Mouse (Mus musculus) retina, postnatal 1 day (tissue): ENCODE data around the gene Flrt1.
A peak's percentile ranks its signal among the peaks of the same experiment; 100 is the strongest.

Experiments
- DNase-seq: peaks from one replicate; pipeline ENCODE4 v3.0.0-alpha.2; 2012

The Flrt1 gene

DNA sequence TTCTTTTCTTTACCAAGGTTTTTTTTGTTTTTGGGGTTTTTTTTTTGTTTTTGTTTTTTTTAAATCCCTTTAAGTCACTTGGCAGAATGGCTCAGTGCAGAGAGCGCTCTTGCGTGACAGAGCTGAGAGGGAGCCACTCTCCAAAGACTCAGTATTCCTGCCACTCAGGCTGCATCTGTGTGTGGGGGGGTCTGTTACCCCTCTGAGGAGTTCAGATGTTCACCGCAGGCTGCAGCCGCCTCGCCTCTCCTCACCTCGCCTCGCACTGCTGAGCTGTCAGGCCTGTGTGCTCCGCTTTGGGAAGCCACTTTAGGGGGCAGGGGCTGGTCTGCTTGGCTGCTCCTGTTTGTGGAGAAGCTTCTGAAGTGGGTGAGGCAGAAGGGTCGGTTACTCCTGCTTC, at the start of gene Flrt1:
Gene Flrt1, minus strand, starts transcription at position 186 of the 400 bp plus-strand sequence.
- peak; percentile 50 for DNase-seq

DNA sequence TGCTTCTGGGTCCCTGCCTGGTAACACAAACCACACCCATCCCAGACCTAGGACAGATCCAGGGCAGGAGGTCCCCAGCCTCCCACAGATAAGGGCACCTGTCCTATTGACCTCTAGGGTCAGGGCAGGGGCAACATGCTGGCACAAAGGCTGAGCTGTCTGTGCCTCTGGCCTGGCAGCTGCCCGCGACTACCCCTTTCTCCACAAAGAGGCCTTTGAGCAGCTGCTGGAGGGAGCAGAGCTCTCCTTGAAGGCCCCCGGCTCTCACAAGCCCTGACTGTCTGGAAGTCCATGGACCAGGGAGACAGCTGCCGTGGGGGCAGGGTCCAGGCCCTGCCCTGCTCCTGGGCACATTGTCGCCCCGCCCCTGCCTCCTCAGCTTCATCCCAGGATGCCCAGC, 49.7 kb upstream of the Flrt1 start:
- peak; percentile 95 for DNase-seq

DNA sequence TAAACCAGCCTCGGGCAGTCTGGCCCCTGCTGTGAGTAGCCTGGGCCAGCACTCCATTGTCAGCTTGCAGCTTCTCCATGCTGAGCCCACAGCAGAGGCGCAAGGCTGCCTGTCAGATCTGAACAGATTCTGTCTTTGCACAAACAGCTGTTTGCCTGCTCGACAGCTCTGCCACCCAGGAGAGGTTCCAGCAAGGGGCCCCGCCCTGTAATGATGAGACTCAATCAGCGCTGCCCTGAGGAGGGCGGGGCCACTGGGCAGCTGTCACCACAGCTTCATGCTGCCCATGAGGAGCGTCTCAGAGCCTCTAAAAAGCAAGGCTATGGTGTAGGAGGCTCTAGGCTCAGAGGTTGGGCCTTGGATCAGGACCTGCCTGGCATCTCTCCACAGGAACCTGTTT, 47.7 kb upstream of the Flrt1 start:
- DNase-seq: peak; percentile 86

DNA sequence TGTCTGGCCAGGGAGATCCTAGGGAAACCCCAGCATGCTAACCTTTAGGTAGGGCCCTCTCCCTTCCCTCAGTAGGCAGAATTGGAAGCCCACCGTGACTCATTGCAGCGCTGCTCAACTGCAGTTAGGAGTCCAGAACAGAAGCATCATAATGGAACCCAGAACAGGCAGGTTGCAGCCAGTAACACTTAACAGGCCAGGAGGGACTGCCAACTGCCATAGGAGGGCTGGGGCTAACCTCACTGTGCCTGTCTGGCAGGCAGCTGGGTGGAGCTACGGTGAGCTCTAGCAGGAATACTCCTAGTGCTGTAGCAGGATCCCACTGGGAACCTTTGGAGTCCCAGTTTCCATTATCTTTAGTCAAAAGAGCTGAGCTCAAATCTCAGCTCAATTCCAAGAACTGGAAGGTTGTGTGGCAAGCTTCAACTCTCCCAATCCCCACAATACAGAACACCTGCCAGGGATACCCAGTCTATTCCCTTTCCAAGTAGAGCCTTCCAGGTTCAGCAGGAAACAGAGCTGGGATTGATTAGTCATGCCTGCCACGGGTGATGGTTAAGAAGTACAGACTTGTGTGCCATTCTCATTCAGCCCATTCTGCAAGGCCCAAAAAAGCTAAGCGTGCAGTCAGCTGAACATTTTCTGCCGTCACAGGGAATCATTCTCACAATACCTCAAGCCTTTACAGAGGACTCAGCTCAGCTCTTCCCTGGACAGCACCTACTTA, 46.6 kb upstream of the Flrt1 start:
- DNase-seq: no peak

DNA sequence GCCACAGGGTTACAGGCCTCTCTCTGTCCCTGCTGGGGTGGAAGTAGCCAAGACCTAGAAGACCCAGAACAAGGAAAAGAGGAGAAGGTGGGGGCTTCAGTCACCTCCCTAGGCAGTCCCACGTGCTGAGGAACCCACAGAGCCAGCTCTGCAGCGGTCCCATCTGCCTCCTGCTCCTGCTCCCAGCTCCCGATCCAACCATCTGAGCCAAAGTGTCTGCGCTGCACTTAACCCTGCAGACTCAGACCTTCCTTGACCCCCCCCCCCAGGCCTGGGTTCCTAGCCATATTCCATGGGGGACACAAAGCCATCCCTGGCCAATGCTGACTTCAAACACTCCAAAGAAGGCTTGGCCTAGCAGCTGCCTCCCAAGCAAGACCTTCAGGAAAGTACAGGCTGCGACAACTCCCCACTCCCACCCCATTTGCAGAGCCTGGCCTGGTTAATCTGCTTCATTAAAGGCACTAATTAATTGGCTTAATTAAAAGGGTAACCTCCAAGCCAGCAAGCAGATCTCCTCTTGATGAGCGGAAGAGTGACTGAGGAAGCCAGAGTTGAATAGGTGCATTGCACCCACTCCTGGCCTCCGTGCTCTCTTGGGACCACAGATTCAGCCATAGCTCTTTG, 45.9 kb upstream of the Flrt1 start:
- peak; percentile 83 for DNase-seq

DNA sequence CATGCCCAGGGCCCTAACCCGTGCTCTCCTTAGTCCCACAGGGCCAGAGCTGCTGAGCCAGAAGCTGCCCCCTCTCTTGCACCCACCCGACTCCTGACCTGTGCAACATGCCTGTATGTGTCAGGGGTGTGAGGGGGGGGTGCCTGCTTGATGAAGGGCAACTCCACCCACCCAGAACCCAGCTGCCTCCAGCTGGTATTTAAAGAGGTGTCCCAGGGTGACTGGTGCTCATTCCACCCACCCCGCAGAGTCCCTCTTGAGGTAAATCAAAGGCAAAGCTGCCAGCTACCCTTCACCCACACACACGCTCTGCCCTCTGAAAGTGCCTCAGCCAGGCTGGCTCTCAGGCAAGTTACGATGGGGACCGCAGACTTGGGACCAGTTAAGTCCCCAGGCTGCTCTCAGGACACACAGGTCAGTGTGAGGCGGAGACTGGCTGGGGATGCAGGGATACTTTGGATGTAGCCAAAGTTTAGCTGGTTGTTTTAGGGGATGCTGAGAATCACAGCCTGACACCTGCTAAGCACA, 43.7 kb upstream of the Flrt1 start:
- DNase-seq: no peak

DNA sequence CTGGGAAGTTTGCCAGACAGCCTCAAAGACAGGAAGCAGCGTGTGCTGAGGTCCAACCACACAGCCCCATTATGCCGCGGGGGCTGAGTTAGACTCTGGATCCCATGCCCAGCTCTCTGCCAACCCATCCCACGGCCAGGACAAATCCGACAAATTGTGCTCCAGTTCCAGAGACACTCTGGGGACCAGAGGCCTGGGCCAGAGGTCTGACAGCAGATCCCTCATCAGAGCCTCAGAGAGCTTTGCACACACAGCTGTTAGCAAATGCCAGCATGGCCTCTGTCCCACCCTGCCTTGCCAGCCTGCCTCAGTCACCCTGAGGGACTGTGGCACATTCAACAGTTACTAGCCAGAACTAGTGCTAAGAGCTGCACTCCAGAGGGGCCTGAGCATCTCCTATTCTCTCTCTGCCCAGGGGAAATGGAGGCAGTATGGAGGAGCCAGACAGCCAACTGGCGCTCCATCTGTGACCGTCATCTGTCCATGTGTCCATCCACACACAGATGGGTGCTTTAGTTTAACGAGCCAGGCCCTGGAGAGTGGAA, 43.1 kb upstream of the Flrt1 start:
- DNase-seq: no peak

DNA sequence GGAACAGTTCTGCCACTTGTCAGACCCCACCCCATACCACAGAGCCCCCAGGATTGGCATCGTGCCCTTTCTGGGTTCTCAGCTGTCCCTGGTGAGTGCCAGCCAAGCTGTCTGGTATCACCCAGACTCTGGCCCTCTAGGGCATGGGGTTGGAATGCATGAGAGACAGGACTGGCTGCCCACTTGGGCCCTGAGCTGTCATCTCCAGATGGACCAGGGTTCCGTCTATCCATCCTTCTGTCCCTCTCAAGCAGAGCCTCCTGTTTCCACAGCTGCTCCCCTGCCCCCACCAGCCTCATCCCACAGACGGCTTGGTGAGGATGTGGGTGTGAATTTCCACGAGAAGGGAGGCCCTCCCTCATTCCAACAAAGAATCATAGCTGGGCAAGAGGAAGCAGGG, 42.6 kb upstream of the Flrt1 start:
- no peak for DNase-seq

DNA sequence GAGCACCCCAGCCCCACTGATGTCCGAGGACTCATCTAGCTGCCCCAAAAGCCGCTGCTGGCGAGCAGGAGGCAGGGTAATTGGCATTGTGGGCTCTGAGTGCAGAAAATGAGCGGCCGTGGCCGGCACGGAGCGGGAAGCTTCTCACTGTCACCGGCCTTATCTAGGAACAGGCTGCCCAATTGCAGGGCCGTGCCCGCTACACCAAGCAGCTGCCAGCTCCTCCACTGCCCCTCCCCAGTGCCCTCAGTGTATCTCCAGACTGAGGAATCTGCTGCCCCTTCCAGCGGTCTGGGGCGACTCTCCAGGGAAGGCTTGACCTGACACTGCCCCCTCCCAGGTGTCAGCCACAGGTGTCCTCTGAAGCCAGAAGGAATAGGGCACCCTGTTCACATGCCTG, 40.8 kb upstream of the Flrt1 start:
- no peak for DNase-seq

DNA sequence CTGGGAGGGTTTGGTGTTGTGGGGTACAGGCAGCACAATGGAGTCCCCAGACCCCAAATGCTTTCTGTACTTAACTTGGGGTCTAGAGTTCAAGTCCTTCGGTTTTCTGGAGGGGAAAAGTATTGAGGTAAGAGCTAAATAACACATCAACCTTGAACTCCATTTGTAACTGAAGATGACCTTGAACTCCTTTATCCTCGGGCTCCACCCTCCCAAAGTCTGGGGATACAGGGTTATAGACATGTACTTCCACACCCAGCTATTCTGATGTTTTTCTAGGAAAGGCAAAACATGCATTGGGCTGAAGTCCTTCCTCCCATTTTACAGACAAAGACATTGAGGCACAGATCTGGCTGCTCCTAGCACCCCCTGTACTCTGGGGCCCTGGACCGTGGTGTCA, 38.9 kb upstream of the Flrt1 start:
- no peak for DNase-seq

DNA sequence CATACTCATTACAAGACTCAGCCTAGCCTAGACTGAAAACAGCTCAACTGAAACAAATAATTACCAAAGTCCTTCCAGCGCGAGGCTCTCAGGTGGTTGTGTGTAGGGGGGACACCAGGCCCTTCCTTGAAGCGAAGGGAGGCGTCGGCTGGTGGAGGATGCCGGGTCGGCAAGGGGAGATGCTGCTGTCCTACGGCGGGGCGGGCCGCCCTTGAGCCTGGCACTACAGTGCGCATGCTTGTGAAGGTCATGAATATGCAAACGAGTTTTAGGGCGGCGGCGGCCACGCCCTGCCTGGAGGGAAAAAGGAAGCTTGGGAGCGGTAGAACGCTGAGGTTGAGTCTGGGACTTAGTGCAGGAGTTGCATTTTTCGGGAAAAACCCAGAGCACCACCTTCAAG, 38.3 kb upstream of the Flrt1 start:
- DNase-seq: peak; percentile 79

DNA sequence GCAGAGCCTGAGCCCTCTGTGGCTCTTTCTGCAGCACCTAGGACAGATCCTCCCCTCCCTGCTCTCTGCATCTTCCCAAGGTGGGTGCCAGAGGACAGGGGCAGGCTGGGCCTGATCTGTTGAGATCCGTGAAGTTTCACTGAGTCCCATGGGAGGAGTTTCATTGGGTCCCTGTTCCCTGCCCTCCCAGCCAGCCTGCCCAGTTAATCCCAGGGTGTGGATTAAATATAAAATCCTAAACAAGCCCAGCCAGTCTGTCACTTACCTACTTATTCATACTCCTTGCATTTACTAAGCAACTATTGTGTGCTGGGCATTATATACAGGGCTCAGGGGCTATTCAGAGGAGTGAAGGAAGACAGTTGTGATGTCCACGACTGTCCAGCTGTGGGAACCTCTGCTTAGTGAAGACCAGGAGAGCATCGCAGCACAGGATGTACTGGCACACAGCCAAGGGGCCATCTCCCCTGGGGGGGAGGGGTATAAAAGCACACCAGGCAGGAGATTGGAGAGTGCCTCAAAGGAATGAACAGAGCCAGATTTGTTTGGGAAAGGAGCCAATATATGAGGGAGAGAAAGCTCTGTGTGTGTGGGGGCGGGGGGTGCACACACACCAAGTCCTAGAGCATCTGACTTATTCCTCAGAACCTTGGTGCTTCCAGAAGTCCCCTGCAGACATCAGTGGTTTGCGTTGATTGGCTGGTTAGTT, 36.8 kb upstream of the Flrt1 start:
- DNase-seq: peak; percentile 74

DNA sequence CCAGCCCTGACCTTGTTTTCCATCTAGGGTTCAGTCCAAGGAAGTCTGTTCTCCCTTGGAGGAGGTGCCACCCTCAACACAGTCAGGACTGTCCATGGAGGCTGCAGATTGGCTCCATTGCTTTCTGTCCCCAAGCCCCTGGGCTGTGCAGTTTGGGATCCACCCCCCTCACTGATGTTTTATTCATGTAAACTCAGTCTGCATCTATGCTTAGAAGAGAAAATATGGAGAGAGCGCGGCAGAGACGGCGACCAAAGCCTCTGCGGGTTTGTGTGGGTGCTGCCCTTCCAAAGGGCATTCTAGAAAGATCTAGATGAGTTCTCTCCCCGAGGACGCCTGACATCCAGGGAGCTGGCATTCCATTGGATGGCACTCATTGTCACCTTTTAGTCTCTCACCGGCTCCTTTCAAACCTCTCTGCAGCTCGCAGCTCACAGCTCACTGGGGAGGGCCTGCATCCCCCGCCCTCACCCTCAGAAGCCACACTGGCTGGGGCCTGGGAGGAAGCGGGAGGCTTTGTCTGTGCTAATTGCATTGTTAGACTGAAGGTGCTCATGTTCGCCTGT, 35.4 kb upstream of the Flrt1 start:
- peak; percentile 86 for DNase-seq

DNA sequence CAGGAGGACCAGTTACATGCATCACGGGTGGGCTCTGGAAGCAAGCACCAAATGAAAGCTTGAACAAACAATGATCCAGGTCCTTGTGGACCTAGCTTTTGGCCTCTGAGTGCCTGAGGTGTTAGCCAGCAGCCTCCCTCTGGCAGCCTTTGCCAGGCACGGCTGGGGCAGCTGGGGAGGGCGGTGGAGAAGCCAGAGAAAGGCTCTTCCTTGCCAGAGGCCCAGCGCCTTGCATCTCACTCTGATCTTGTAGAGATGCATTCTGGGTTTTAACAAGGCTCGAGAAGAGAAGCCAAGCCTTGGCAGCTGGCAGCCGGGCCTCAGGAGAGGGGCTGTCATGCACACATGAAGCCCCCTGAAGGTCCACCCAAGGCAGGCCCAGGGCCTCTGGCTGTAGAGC, 34.8 kb upstream of the Flrt1 start:
- DNase-seq: no peak

DNA sequence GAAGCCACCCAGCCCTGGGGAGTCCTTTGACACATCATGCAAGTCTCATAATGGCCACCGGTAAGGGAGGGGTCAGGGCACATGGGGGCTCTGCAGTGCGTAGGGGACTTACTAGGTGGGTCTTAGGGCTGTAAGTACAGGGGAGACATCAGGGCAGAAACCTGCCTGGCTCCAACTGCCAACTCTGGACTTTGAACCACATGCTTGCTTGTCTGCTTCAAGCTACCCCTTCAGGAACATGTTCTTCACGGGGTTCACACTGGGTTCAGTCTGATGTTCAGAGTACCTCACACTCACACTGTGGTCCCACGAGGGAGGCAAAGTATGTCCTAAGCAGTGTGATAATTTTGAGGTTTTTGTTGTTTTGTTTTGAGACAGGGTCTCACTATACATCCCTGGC, 33.8 kb upstream of the Flrt1 start:
- DNase-seq: no peak

DNA sequence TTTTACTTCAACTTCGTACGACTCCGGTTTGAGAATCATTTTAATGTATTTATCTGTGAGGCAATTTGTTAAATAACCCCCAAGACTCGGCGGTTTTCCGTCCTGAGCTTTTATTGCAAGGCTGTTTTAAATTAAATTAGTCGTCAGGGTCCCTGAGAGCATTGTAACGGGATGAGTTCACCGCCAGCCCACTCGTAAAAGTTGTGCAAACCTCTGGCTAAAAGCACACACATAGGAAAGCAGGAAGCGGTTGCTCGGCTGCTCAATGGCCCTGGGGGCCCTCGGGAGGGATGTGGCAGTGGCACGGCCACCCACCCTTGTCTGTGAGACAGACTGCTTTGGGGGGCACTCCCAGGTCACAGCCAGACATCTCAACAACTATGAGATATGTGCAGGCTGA, 32.8 kb upstream of the Flrt1 start:
- no peak for DNase-seq

DNA sequence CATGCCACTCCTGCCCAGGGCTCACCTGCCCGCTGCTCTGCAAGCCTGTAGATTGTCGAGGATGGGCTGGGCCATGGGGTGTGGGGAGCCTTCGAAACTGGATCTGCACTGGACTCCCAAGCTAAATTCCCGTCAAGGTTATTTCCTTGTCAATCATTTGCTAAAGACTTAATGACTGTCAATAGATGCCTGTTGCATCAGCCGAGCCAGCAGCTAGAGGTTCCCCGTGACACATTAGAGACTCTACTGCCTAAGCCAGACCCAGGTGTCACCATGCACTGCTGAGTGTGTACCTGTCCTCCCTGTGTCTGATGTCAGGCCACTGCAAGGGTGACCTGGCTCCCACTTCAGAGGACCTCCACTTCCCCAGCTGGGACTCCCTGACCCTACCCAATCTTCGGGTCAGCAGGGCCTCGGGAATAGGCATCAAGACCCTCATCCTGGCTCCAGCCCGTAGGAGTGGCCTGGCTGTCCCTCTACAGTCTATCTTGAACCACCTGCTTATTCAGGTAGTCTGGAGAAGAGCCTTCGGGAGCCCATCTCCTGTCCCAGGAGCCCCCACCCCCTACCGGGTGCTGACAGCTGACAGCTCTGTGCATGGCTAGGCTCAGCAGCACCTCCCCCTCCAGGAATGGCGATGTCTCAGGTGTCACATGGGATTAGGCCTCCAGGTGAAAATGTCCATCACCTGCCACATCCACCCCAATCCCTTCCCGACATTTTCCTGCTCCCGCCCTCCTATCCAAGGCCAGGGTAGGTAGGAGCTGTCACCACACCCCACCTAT, 31.4 kb upstream of the Flrt1 start:
- no peak for DNase-seq

DNA sequence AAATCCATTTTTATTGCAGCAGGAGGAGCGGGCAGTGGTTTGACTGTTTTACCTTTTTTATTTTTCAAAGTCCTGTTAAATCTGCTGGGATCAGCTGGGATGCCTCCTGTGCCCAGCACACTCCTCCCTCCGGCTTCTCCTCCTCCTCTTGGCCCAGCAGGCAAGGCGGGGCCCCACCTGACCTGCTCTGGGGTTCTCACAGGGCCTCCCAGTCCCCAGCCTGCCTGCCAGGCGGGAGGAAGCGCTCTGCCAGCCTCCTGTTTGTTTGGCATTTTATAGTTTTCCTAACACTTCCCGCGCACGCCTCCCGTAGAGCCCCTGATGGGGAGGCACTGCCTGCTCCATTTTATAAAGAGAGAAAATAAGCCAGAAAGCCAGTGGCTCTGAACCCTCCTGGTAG, 30.5 kb upstream of the Flrt1 start:
- DNase-seq: peak; percentile 62

DNA sequence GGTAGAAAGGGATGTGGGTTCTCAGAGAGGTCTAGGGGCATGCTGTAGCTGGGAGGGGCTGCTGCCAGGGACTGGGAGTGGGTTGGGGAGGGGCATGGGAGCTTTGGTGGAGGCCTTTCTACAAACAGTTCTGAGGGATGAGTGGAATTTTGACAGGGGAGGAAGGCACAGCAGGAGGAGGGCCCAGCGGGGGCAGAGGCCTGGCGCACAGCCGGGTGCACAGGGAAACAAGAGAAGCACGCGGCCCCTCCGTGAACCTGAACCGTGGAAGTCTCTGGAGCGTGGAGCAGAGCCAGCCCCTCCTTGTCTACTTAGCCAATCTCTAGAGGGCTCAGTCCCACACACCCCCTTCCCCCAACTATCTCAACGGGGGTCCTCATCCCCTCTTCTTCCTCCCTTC, 30.0 kb upstream of the Flrt1 start:
- DNase-seq: peak; percentile 77

DNA sequence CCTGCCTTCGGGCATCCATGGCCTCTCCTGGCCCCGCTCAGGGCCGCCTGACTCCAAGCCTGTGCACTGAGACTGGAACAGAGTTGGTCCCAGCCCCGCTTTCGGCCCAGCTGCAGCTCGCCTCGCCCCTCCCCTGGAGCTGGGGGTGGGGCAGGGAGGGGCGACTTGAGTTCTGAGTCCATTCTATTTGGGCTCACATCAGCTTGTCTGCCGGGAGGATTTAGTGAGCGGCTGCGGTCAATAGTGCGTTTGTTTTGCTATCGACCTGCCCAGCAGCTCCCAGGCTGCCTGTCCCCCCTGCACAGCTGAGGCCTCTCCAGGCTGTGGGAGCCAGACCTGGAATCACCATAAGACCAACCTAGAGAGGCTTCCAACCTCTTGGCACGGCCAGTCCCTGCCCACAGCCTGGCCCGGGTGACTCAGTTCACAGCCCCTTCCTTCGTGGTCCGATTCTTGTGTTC, 29.1 kb upstream of the Flrt1 start:
- peak; percentile 80 for DNase-seq

DNA sequence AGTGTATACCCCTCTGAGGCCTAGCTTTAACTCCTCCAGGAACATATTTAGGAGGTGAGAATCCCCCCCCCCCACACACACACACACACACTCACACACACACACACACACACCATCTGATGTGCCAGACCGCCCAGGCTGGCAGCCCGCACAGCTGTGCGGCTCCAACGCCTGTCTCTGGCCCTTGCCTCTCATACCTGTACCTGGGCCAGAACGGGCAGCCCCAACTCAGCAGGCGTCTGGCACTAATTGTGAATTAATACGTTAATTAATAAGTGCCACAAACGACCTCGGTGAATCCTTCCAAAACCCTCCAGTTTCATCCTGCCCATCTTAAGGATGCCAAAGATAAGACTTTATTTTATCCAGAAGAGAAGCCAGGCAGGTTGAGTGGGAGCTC, 27.9 kb upstream of the Flrt1 start:
- no peak for DNase-seq

DNA sequence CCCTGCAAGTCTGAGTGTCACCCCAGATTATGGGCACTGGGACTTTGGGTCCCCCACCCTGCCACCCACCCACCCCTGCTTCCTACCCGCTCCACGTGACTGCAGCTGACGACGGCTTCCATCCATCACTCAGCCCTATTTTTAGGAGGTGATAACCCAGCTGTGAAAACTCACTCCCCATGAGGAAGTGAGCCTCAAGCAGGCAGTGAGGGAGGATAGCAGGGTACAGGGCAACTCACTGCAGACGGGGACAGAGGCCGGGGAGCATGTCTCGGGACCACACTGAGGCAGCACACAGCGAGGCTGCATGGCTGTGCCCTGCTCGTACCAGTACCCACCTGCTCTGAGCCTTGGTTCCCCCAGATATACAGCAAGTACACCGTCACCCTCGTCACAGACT, 24.8 kb upstream of the Flrt1 start:
- DNase-seq: no peak
